Mouse (Mus musculus) embryo, embryonic 10.5 days (tissue): ENCODE data around the gene Ptgdr2.

Source experiments
- DNase-seq: peaks from one replicate; pipeline ENCODE4 v3.0.0-alpha.2; 2015; ENCODE audit warnings: low spot score

Ptgdr2 gene

DNA sequence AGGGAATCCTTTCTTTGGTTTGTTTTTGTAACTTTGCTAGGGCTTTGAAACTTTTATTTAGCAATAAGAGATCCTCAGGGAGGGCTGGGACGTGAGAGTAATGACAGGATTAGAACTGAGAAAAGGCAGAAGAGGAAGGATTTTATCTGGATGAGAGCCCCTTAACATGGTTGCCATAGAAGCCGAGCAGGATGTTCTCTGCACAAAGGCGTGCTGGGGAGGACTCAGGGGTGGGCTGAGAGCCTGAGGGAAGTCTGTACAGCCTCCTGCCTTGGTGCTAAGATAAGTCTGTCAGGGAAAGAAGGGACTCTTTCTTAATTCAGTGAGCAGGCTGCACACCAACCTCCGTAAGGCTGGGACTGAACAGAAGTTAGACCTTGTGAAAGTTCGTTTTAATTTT lies 1.9 kb upstream of the Ptgdr2 start:
- no peak for DNase-seq

DNA sequence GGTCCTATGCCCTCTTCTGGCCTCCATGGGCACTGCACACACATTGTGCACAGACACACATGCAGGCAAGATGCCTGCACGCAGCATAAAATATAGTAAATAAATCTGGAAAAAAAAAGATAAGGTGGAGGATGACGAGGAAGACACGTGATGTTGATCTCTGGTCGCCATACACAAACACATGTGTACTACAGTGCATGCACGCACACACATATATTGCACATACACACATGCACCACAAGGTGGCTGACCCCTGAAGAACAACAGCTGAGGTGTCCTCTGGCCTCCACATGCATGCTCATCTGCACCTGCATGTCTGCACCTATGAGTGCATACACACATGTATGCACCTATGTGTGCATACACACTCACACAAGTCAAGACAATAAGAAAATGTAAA lies 883 bp upstream of the Ptgdr2 start:
- no peak for DNase-seq

DNA sequence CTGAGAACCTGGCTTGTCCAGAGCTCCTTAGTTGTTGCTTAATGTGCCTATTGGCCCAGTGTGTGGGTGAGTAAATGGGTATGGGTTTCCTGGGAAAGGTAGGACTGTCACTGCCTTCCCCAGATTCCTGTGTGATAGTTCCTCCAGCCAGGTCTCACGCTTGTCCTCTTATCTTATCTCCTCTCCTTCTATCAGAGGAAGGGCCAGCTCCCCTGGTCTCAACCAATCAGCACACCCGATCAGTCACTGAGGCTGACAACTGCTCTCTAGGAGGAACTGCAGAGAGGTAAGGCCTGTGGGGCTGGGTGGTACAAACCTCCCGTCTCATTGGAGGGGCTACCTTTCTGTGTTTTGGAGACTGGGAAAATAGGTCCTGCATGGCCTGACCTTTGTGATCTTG lies 1.8 kb downstream of the Ptgdr2 start:
- no peak for DNase-seq

DNA sequence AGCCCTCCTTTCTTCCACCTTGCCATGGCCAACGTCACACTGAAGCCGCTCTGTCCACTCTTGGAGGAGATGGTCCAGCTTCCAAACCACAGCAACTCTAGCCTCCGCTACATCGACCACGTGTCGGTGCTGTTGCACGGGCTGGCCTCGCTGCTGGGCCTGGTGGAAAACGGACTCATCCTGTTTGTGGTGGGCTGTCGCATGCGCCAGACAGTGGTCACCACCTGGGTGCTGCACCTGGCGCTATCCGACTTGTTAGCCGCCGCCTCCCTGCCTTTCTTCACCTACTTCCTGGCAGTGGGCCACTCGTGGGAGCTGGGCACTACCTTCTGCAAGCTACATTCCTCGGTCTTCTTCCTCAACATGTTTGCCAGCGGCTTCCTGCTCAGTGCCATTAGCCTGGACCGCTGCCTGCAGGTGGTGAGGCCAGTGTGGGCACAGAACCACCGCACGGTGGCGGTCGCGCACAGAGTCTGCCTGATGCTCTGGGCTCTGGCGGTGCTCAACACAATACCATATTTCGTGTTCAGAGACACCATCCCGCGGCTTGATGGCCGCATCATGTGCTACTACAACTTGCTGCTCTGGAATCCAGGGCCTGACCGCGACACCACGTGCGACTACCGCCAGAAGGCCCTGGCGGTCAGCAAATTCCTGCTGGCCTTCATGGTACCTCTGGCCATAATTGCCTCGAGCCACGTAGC lies 3.3 kb downstream of the Ptgdr2 start:
- peak; percentile 93 for DNase-seq

DNA sequence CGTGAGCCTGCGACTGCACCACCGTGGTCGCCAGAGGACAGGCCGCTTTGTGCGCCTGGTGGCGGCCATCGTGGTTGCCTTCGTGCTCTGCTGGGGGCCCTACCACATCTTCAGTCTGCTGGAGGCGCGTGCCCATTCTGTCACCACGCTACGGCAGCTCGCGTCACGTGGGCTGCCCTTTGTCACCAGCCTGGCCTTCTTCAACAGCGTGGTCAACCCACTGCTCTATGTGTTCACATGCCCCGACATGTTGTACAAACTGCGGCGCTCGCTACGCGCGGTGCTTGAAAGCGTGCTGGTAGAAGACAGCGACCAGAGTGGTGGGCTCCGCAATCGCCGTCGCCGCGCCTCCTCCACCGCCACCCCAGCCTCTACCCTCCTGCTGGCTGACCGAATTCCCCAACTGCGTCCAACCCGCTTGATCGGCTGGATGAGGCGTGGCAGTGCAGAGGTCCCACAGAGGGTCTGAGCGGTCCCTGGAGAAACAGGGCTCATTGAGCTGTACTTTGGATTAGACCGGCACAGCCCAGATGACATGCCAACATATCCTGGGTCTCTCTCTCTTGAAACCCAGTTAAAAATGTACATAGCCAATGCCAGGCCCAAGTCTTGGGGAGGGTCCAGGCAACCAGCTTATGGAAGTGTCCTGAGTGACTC lies 4.0 kb downstream of the Ptgdr2 start:
- DNase-seq, result peak; percentile 69

DNA sequence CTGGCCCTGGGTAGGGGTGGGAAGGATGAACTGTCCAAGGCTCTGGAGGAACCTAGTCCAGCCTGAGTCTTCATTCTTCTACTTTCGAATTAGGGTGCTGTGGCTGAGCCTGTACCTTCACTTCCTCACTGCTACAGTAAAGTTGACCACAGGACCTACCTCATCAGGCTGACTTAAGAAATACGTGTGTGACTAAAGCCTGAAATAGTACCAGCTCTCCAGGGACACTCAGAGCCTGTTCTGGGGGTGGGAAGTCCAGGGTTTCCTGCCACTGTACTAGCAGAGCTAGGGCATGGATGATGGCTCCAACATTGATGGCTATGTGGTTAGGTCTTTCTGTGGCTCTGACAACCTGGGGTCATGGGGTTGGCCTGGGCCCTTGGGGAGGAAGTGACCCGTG lies 7.0 kb downstream of the Ptgdr2 start:
- no peak for DNase-seq

DNA sequence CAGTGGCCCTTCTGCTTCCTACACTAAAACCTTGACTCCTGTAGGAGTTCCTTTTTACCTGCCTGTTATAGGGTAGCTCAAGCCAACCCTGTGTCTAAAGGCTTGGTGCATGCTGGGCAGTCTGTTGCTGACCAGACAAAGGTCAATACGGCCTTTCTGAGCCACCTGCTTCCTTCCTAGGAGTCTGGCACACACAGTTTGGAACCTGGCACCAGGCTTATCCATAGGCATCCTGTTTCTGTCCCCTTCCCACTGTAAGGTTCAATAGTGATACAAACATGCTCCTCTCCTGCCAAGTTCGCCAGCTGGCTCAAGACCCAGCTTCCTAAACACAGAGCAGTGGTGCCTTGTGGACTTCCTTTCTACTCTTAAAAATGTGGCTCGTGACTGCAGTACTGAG lies 9.5 kb downstream of the Ptgdr2 start:
- no peak for DNase-seq

DNA sequence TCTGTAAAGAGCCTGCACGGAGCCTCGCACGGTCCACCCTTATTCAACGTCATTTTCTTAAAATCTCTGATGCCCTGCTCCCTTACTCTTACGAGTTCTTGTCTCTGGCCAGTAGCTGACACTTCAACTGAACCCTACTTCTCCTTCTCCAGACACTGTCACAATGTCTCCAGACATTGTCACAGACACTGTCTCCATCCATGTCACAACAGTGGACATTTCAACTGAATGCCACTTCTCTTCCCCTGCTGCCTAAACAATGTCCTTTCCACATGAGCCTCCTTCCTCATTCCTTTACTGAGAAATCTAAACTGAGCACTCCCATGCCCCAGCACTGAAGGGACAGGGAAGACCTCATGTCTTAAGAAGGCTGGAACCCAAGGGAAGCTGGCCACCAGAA lies 10.3 kb downstream of the Ptgdr2 start:
- no peak for DNase-seq

DNA sequence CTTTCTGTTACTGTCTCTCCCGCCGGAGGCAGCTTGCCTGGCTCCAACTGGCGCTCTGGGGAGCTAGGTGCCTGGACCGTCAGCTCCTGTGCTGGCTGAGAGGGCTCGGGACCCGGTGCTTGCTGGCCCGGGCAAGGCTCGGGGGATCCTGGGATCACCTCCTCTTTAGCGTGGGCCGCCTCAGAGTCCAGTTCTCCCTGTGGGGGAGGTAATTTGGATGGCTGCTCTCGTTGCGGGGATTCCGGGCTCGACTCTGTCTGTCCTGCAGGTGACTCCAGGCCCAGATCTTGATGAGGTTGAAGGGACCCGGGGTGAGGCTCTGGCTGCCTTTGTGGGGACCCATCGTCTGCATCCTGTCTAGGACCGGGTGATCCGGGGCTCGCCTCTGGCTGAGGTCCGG lies 11.5 kb downstream of the Ptgdr2 start:
- DNase-seq, result no peak

DNA sequence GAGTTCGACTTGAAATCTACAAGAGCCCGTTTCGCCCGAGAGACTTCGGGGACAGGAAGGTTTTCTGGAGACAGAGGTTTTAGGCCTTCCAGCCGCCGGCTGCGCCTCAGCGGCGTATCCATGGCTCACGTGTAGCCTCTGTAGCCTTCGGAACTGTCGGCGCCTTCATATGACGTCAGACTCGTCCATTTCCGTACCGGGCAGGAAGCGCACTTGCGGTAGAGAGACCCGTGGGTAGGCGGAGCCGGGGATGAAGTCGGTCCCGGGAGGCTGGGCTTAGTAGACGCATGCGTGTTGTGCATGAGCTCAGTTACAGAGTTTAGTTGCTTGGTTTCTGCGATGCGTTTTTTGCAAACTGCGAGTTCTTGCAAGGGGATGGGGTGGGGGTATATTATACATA lies 12.2 kb downstream of the Ptgdr2 start, which contains the start of gene Ccdc86:
Ccdc86 (minus strand) TSS at position 155 of the 400 bp plus-strand sequence.
- peak; percentile 99 for DNase-seq

DNA sequence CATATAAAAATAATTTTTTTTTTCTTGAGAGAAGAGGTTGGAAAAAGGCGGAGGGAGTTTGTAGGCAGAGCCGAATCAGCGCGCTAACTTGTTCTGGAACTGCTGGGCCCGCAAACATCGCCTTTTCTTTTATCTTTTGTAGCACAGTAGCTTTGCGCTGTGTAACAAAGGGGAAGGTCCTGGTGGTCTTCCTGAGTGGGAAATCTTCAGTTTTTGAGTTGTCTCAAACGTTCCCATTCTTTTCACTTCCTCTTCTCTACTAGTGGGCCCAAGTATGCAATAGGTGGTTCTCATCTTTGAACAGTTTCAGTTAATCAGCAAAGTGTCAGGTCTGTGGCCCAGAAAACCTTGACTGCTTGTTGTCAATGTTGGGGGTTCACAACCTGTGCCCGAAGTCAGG lies 12.6 kb downstream of the Ptgdr2 start:
- DNase-seq, result no peak

DNA sequence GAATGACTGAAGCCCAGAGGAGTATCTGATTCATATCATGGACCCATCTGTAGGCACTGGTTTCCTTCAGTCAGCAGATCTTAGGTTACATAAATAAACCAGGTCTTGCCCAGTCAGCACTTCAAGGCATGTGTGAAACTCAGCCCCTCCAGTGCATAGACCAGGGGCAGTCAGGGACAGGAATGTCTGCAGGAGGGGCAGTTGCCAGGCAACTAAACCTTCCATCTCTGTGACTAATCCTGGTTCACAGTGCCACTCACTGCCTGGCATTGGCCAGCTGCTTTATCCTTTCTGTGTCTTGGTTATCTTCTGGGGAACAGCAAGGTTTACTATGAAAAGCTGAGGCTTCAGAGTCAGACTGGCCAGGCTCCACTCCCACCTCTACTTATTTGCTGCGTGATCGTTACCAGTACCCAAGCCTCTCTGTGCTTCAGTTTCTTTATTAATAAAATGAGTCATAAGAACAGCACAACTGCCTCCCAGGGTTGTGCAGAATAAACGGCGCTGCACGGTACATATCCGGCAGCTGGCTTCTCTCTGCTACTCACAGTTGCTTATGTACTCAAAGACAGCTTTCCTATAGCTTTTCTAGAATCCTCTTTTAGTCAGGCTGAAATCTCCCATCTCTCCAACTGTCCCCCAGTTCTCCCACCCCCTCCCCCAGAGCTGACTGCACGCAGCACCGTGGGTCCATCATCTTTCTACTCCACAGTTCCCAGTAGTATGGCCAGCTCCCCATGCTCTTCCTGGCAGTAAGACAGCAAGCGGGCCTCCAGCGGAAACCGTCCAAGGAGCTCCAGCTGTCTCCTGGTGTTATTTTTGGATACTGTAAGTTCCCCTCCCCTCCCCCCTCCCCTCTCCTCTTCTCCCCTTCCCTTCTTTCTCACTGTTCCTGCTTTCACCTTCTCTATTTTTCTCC lies 15.3 kb downstream of the Ptgdr2 start:
- peak; percentile 51 for DNase-seq

DNA sequence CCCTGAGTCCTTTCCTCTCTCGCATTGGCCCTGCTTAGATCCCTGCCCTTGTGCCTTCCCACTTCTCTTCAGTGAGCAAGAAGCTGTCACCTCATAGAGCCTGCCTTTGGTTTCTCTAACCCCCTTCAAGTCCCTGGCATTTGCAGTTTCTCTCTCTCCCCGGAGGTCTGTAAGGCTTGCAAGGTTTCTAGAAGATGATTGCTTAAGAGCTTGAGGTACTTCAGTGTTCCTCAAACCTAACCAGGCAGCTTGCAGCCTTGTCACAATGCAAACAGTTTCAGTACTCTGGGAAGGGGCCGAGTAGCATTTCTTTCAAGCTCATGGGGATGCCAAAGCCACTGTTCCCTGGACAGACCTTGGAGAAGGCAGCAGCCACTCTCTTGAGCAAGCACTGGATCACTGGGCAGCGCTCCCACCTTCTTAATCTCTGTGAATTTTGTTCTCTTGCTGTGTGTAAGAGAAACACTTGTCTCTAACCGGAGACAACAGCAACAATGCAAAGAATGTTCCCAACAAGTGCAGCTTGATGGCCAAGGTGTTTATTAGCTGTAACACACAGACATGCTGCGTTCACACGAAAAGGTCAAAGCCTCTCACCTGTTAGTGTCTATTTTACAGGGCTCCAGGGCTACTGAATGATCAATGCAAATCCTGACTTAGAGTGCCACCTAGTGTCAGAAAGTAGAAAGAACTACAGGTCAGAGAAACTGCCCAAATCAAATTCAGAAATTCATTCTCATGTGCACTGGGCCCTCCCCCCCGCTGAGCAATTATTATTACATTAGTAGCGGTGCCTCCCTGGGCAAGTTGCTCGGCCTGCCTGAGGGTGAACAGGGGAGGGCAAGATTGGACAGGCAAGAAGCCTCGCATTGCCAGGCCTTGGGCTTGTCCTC lies 22.4 kb downstream of the Ptgdr2 start:
- DNase-seq, result peak; percentile 89

DNA sequence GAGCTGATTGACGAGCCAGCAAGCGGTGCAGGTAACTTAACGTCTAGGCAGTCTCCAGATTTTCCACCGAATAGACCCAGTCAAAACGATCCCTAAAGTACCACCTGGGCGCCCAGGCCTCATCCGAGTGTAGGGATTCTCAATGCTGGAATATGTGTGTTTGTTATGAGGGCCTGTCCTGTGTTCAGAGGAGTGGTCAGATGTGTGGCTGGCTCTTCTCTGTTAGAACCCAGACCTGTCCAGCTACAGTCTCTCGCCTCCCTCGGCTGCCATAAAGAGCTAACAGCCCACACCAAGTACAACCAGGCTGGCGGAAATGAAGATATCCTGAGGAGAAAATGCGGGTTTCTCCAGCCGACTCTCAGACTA lies 23.0 kb downstream of the Ptgdr2 start:
- no peak for DNase-seq

DNA sequence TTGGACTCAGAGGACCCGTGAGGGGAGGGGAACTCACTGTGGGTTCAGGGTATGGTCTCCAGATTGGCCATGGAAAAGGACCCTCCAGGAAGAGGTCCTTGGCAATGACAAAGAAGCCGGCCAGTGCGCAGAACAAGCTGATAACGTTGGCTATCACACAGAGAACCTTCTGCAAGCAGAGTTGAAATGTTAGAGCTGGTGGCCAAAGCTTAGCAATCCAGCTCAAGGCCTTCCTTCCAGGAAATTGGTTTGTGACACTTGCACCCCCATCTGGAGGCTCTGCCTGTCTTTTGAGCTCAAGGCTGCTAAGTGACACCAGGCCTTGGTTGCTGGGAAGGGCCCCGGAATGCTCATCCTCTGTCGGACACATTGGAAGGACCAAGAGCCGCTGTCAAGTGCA lies 28.8 kb downstream of the Ptgdr2 start:
- DNase-seq, result no peak

DNA sequence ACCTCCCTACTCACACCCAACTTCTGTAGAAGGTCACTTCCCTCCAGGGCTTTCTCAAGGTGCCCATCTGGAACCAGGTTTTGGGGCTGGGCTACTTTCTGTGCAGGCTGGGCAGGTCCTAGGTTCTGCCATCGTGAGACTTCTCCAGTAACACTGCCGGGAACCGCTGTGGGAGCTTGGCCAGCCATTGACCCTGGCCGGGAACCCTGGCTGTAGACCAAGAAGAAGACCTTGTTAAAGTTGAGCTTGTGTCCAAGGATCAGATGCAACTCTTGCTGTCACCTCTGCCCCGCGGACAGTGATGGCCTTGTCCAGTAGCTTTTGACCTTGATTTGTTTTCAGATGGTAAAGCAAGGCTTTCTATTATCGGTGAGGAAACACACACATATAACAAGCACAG lies 31.6 kb downstream of the Ptgdr2 start:
- DNase-seq, result no peak

DNA sequence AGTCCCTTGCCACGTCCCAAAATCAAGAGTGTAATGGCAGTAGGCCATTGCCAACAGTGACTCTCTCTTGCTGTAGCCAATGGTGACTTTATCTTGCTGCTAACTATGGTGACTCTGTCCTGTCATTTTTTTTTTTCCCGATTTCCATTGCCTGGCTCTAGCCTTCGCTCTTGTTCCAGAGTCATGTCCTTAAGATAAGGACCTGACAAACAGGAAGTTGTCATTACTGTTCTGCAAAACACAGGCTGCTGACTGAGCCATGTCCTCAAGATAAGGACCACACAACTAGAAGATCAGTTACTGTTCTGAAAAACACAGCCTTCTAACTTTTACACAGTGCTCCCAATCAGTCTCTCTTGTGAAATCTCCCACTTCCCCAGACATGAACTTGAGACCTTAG lies 33.5 kb downstream of the Ptgdr2 start:
- DNase-seq, result no peak

DNA sequence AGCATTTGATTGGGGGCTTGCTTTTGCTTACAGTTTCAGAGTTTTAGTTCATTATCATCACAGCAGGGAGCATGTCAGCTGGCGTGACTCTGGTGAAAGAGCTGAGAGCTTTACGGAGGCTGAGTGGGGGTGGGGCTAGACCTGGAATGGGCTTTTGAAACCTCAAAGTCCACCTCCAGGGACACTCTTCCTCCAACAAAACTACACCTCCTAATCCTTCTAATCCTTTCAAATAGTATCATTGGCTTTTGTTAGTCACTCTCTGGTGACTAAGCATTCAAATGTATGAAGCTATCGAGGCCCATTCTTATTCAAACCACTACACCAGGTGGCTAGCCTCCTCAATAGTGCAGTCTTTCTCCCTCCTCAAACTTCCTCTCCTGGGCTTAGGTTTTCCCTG lies 35.7 kb downstream of the Ptgdr2 start:
- DNase-seq, result no peak

DNA sequence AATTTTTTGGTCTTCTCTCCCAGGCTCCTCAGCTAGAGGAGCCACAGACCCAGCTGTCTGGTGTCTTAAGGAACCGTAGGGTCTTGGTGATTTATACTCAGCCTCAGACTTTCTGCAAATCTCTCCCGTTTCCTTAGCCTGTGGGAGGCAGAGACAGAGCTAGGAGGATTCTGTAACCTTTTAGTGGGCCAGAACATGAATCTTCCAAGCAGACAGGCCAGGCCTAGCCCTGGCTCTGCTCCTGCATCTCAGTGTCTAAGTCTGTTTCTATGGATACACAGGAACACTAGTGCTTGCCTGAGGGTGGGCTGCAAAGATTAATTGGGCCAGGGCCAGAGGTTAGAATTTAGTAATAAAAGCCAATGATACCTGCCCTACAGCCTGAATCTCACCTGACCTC lies 36.2 kb downstream of the Ptgdr2 start:
- DNase-seq, result peak; percentile 32

DNA sequence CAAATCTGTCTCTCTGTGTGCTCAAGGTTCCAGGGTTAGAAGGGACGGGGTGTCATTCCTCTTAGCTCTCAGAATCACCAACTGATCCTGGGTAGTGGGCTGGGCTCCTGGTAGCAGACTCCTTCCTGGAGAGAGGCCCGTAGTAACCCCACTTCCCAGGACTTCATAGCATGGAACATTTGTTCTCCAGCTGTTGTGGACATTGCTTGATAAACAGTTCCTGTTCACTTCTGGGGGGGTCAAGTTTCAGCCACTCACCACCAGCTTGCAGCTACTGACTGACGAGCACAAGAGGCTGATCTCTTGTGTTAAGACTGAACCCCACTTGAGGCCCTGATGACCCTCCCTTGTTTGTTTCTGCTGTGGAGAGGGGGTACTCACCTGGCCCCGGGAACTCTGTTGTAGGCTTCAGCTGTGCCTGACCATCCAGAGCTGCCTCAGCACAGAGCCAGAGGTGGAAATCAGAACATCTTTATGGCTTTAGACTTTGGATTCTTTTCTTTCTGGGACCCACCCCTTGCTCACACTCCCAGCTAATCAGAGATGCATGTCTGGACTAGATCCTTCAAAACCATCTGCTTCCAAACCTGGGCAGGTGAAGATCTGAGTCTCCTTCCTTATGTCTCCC lies 37.4 kb downstream of the Ptgdr2 start, which contains the start of gene Ms4a10:
Ms4a10 (minus strand) TSS at position 433 of the 628 bp plus-strand sequence.
- DNase-seq, result no peak

DNA sequence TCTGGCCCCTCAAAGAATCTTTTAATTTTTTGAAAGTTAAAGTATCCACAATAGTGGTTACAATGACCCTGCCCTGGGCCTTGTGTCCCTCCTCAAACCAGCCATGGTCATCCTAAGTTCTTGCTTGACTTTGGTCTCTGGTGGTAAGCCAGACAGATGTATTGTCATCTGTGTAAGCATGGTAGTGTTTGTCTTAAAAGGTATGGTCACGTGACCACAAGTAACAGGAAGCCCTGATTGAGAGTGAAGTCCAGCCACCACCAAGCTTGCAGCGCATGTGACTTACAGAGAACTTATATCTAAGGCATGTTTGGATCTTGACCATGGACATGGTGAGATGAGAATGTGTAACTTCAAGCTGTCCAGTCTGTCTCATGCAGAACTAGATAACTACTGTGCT lies 38.2 kb downstream of the Ptgdr2 start:
- DNase-seq, result no peak
